9 mouse cellular contexts compared by ENCODE assay signal in the genomic region with DNA sequence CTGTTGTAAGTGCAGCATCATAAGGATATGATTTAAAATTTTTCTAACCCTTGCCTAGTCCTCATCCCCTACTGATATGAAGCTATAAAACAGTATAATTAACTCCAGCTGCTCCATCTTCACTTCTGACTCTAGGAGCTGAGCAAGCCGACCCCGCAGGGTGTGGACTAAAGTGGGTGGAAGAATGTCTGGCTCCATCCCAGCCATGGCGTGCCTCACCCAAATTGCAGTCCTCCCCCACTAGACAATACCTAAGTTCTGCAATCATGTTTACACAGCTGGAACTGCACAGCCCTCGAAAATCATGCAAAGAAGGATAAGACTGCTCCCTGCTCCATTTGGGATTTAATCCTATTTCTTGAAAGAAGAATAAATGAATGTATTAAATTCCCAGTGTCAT.
DNase-seq lines count a peak whose midpoint lies in the region; ATAC-seq and TF ChIP-seq lines count a peak whose summit lies in the region.
"Had no signal": no experiment of that assay in that cellular context is flagged by ENCODE, and none has a peak within 500 bp of the region (broad histone marks: within the 10 kb centered on the region; RNA-seq: fewer than 3 reads in every experiment).

No protein-coding gene starts in this region.

- no peaks in the 10 kb centered on the region for H3K9me3 ChIP-seq in heart, embryonic 11.5 days (replicated peaks; ENCODE audit: control insufficient read depth, low read length)
- H3K9me3 ChIP-seq in heart, postnatal 0 days (replicated peaks; ENCODE audit: control insufficient read depth, low read length), result no peaks in the 10 kb centered on the region
- H3K9me3 ChIP-seq in lung, embryonic 16.5 days (ENCODE audit: control insufficient read depth, low read length), result no peaks in the 10 kb centered on the region
- H3K9me3 ChIP-seq in intestine, embryonic 15.5 days, result no peaks in the 10 kb centered on the region
- H3K9me3 ChIP-seq: stomach, embryonic 15.5 days had no signal

- H3K9ac ChIP-seq in heart, embryonic 11.5 days (ENCODE audit: low read depth, low read length), result no peak overlapping the region
- H3K9ac ChIP-seq in heart, postnatal 0 days (replicated peaks; ENCODE audit: low read depth, low read length), result no peak overlapping the region
- no peak overlapping the region for H3K9ac ChIP-seq in lung, embryonic 16.5 days (ENCODE audit: low read length)
- H3K9ac ChIP-seq in intestine, embryonic 15.5 days, result no peak overlapping the region
- H3K9ac ChIP-seq: stomach, embryonic 15.5 days had no signal

- DNase-seq in heart, adult 18-20 months, result peak; percentile 37 to 71
- DNase-seq in embryo, embryonic 11 days, result peak; percentile 60
- peak; percentile 7 for DNase-seq in heart, postnatal 0 days (ENCODE audit: low spot score)
- DNase-seq in frontal cortex, postnatal 10 days (ENCODE audit: low spot score in 2 of 2), result no peak
- DNase-seq in adrenal gland, postnatal 36 days, result no peak

- no peak overlapping the region for H3K27ac ChIP-seq in heart, embryonic 11.5 days (ENCODE audit: low read depth, low read length)
- H3K27ac ChIP-seq in heart, postnatal 0 days (ENCODE audit: low read depth), result no peak overlapping the region
- no peak overlapping the region for H3K27ac ChIP-seq in lung, embryonic 16.5 days (ENCODE audit: low read length)
- no peak overlapping the region for H3K27ac ChIP-seq in intestine, embryonic 15.5 days
- H3K27ac ChIP-seq: stomach, embryonic 15.5 days had no signal

- H3K4me3 ChIP-seq in heart, embryonic 11.5 days (ENCODE audit: low read depth, low read length), result no peak overlapping the region
- H3K4me3 ChIP-seq in heart, postnatal 0 days (ENCODE audit: low read depth, low read length), result no peak overlapping the region
- no peak overlapping the region for H3K4me3 ChIP-seq in lung, embryonic 16.5 days (ENCODE audit: low read length)
- H3K4me3 ChIP-seq in intestine, embryonic 15.5 days (replicated peaks), result no peak overlapping the region
- H3K4me3 ChIP-seq: stomach, embryonic 15.5 days had no signal

- no peaks in the 10 kb centered on the region for H3K4me1 ChIP-seq in heart, embryonic 11.5 days (ENCODE audit: control insufficient read depth, insufficient read depth, low read length)
- no peaks in the 10 kb centered on the region for H3K4me1 ChIP-seq in heart, postnatal 0 days (ENCODE audit: control insufficient read depth, insufficient read depth)
- H3K4me1 ChIP-seq in lung, embryonic 16.5 days (replicated peaks; ENCODE audit: control insufficient read depth, insufficient read depth, low read length), result no peaks in the 10 kb centered on the region
- H3K4me1 ChIP-seq in intestine, embryonic 15.5 days (replicated peaks), result no peaks in the 10 kb centered on the region
- H3K4me1 ChIP-seq: stomach, embryonic 15.5 days had no signal

- H3K36me3 ChIP-seq in heart, embryonic 11.5 days (ENCODE audit: control insufficient read depth, insufficient read depth, low read length), result no peaks in the 10 kb centered on the region
- no peaks in the 10 kb centered on the region for H3K36me3 ChIP-seq in heart, postnatal 0 days (replicated peaks; ENCODE audit: control insufficient read depth, insufficient read depth, low read length)
- H3K36me3 ChIP-seq in lung, embryonic 16.5 days (ENCODE audit: control insufficient read depth, insufficient read depth, low read length), result no peaks in the 10 kb centered on the region
- no peaks in the 10 kb centered on the region for H3K36me3 ChIP-seq in intestine, embryonic 15.5 days
- H3K36me3 ChIP-seq: stomach, embryonic 15.5 days had no signal

- 49% methylated on average over 4 of the region's 4 CpGs for WGBS in heart, embryonic 11.5 days (ENCODE audit: insufficient replicate concordance)
- 31% methylated on average over 4 of the region's 4 CpGs for WGBS in heart, postnatal 0 days
- WGBS in lung, embryonic 16.5 days, result 28% methylated on average over 4 of the region's 4 CpGs
- 53% methylated on average over 4 of the region's 4 CpGs for WGBS in intestine, embryonic 15.5 days

- H3K27me3 ChIP-seq in heart, embryonic 11.5 days (ENCODE audit: control insufficient read depth, insufficient read depth, low read length), result no peaks in the 10 kb centered on the region
- H3K27me3 ChIP-seq in heart, postnatal 0 days (ENCODE audit: control insufficient read depth, insufficient read depth, low read length), result no peaks in the 10 kb centered on the region
- H3K27me3 ChIP-seq in lung, embryonic 16.5 days (ENCODE audit: control insufficient read depth, insufficient read depth, low read depth, low read length), result no peaks in the 10 kb centered on the region
- no peaks in the 10 kb centered on the region for H3K27me3 ChIP-seq in intestine, embryonic 15.5 days (replicated peaks)
- H3K27me3 ChIP-seq: stomach, embryonic 15.5 days had no signal

- ATAC-seq in heart, embryonic 11.5 days (replicated peaks; ENCODE audit: insufficient number of reproducible peaks, low FRiP score, low TSS enrichment), result no peak
- ATAC-seq in heart, postnatal 0 days (ENCODE audit: insufficient read depth, low read depth), result peak; percentile 68
- ATAC-seq in lung, embryonic 16.5 days (ENCODE audit: low read depth), result peak; percentile 89
- no peak for ATAC-seq in intestine, embryonic 15.5 days

- TF ChIP-seq CTCF in heart, postnatal 0 days (IDR thresholded peaks at IDR 0.05; ENCODE audit: low read depth), result no peak

- TF ChIP-seq EP300 in heart, postnatal 0 days (IDR thresholded peaks at IDR 0.05; ENCODE audit: low read depth), result no peak

- no peak overlapping the region for H3K4me2 ChIP-seq in heart, embryonic 11.5 days
- H3K4me2 ChIP-seq in heart, postnatal 0 days (ENCODE audit: low read depth, low read length), result no peak overlapping the region
- no peak overlapping the region for H3K4me2 ChIP-seq in lung, embryonic 16.5 days (ENCODE audit: low read depth, low read length)
- no peak overlapping the region for H3K4me2 ChIP-seq in intestine, embryonic 15.5 days (replicated peaks)
- H3K4me2 ChIP-seq: stomach, embryonic 15.5 days had no signal

Comparison
In these comparisons a context has a peak if more than half of its experiments do, and no peak if none do; other contexts are left out.
1. ATAC-seq: peak in heart, postnatal 0 days (single experiment) and lung, embryonic 16.5 days (single experiment); none in heart, embryonic 11.5 days (single experiment) and intestine, embryonic 15.5 days (single experiment).
2. DNase-seq: peak in heart, adult 18-20 months (2 of 2), embryo, embryonic 11 days (single experiment) and heart, postnatal 0 days (single experiment); none in frontal cortex, postnatal 10 days (0 of 2) and adrenal gland, postnatal 36 days (0 of 2).